Mouse (Mus musculus) stomach, adult 2 months (tissue): ENCODE measurements around the gene Dnah3. TPM values are rescaled to one million over a fixed set of nuclear protein-coding genes. Genes with fewer than 3 reads are reported as not detected.

Experiments used
- polyA plus RNA-seq: library from polyadenylated mRNA; depleted of rRNA; stranded (reverse); fragments of >200 nt; gene quantifications from 2 replicates; pipeline ENCODE4 v1.2.3, GENCODE M21; 2012; rRNA removed

Gene Dnah3
- polyA plus RNA-seq = not detected in 2 replicates

GRCm38 (mm10) chr7:120095180-120095579 is at the start of gene Dnah3:
Gene Dnah3 (minus strand): TSS chr7:120095280.

GRCm38 (mm10) chr7:120102164-120102972 is 7.3 kb upstream of the Dnah3 start, which contains the start of gene Tmem159:
Gene Tmem159 (plus strand): TSS chr7:120102353.

GRCm38 (mm10) chr7:119895639-119896512 is 199.2 kb downstream of the Dnah3 start, which contains the start of the genes Lyrm1 and Dcun1d3:
Gene Lyrm1 (plus strand): TSS chr7:119895861.
Gene Dcun1d3 (minus strand): TSS chr7:119896298.

Other genes starting within 250 kb of the Dnah3 start
- gene Lyrm1, start 199.4 kb downstream of the Dnah3 start, polyA plus RNA-seq = 0.41 TPM in 1 of 2 replicates, not detected in the other
- 2.5 and 5.6 TPM in 2 replicates for gene Dcun1d3, start 199.0 kb downstream of the Dnah3 start, polyA plus RNA-seq
- 6.8 and 8.2 TPM in 2 replicates for gene Tmem159, start 7.1 kb upstream of the Dnah3 start, polyA plus RNA-seq
- gene Zp2, start 50.0 kb upstream of the Dnah3 start, polyA plus RNA-seq = 0.02 TPM in 1 of 2 replicates, not detected in the other
- gene Anks4b, start 78.6 kb upstream of the Dnah3 start, polyA plus RNA-seq = 0.27 and 0.60 TPM in 2 replicates
- gene Crym, start 106.8 kb upstream of the Dnah3 start, polyA plus RNA-seq = 0.49 and 0.74 TPM in 2 replicates
- not detected in 2 replicates for gene Abca14, start 108.7 kb upstream of the Dnah3 start, polyA plus RNA-seq
- not detected in 2 replicates for gene Abca15, start 233.4 kb upstream of the Dnah3 start, polyA plus RNA-seq